Mouse (Mus musculus): ENCODE results near the gene Gm20219. TPM values are rescaled to one million over a fixed set of nuclear protein-coding genes. Genes with fewer than 3 reads are reported as not detected.

Gm20219 gene
- total and polyA plus RNA-seq, 3 experiments: 0.62 to 3.1 TPM; not detected in 1

DNA sequence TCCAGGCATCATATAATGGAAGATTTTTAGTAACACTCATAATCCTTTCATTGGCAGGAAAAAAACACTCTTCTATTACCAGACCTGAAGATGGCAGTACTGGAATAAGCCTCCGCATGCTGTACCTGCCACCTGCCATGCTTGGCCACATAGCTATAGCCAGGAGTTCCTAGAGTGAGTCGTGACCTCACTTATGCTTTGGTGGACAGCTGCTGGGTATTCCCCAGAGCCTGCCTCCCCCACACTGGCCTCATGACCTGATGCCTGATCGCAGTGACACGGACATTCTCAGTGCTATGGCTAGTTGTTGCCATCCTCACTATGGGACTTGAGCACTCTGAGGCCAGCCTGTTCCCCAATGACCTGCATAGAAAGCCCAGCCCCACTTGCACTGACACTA is 16.1 kb upstream of the Gm20219 start:
- Histone ChIP-seq H3K36me3 (ENCODE audit: control insufficient read depth in 1 of 2, insufficient read depth in 2 of 2, low read length in 2 of 2) (peaks cover 0 to 20% of the 10 kb centered on the region in 2 experiments; a peak in 2 of 4 replicates), H3K27me3 (ENCODE audit: control insufficient read depth in 1 of 2, insufficient read depth in 2 of 2, low read length in 2 of 2) (no peaks in the 10 kb centered on the region), H3K4me1 (ENCODE audit: control insufficient read depth in 1 of 2, insufficient read depth in 2 of 2, low read length in 2 of 2) (no peaks in the 10 kb centered on the region), H3K9me3 (replicated peaks; ENCODE audit: insufficient read depth, low read length) (no peaks in the 10 kb centered on the region), H3K4me3 (ENCODE audit: control insufficient read depth in 1 of 2, insufficient read depth in 1 of 2, low read depth in 2 of 2, low read length in 2 of 2) (no peak overlapping the region), H3K79me2 (ENCODE audit: control insufficient read depth, insufficient read depth, low read length, poor library complexity) (peaks cover 2% of the 10 kb centered on the region; the same call in 1 of the 2 replicates), H3K9ac (ENCODE audit: control insufficient read depth, low read depth, low read length, poor library complexity, severe bottlenecking) (no peak overlapping the region), H3K27ac (ENCODE audit: control insufficient read depth, low read depth, low read length) (no peak overlapping the region)
- no peak for TF ChIP-seq ZNF384 (IDR thresholded peaks at IDR 0.05; ENCODE audit: low read depth, low read length)
- TF ChIP-seq ZMIZ1 (IDR thresholded peaks at IDR 0.05; ENCODE audit: low read depth, low read length): no peak
- TF ChIP-seq USF2 (IDR thresholded peaks at IDR 0.05; ENCODE audit: borderline replicate concordance in 1 of 2, insufficient read depth in 1 of 2, low read depth in 1 of 2, low read length in 2 of 2): no peak
- no peak for TF ChIP-seq SIN3A (IDR thresholded peaks at IDR 0.05; ENCODE audit: low read length)
- no peak for TF ChIP-seq TAL1 (IDR thresholded peaks at IDR 0.05; ENCODE audit: low read length)
- no peak for TF ChIP-seq GABPA (IDR thresholded peaks at IDR 0.05; ENCODE audit: low read depth, low read length)
- no peak for TF ChIP-seq E2F4 (IDR thresholded peaks at IDR 0.05; ENCODE audit: borderline replicate concordance, low read depth, low read length)
- TF ChIP-seq HCFC1 (IDR thresholded peaks at IDR 0.05; ENCODE audit: low read depth, low read length): no peak
- no peak for TF ChIP-seq JUND (IDR thresholded peaks at IDR 0.05; ENCODE audit: low read depth, low read length)
- TF ChIP-seq ZKSCAN1 (IDR thresholded peaks at IDR 0.05; ENCODE audit: low read depth, low read length): no peak
- no peak for TF ChIP-seq UBTF (IDR thresholded peaks at IDR 0.05; ENCODE audit: borderline replicate concordance, insufficient read depth, low read depth, low read length)
- TF ChIP-seq MAZ (IDR thresholded peaks at IDR 0.05; ENCODE audit: low read depth, low read length): no peak
- no peak for DNase-seq (ENCODE audit: low read depth, low spot score)

DNA sequence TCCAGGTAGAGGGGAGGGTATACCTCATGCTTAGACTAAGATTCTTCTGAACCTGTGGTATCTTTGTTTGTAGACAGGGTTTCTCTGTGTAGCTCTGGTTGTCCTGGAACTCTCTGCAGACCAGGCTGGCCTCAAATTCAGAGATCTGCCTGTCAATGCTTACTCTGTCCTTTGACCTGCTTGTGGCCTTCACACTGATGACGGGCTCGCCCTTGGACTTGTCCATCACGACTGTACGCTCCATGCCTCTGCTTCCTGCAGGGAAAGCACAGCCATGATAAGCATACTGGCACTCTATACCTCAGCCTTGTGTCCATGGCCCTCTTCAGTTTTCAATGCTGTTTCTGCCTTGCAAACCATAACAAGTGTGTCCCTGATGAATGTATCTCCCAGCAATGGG is 13.2 kb upstream of the Gm20219 start:
- no peak overlapping the region for H3K4me3 ChIP-seq (ENCODE audit: control insufficient read depth in 1 of 2, insufficient read depth in 1 of 2, low read depth in 2 of 2, low read length in 2 of 2)
- no peaks in the 10 kb centered on the region for H3K9me3 ChIP-seq (replicated peaks; ENCODE audit: insufficient read depth, low read length)
- DNase-seq (ENCODE audit: low read depth, low spot score): no peak
- H3K79me2 ChIP-seq (ENCODE audit: control insufficient read depth, insufficient read depth, low read length, poor library complexity): no peaks in the 10 kb centered on the region
- TF ChIP-seq ETS1 (IDR thresholded peaks at IDR 0.05; ENCODE audit: low read depth, low read length) (no peak), MAX (IDR thresholded peaks at IDR 0.05; ENCODE audit: low read length) (no peak), GABPA (IDR thresholded peaks at IDR 0.05; ENCODE audit: low read depth, low read length) (no peak), JUND (IDR thresholded peaks at IDR 0.05; ENCODE audit: low read depth, low read length) (no peak), CTCF (IDR thresholded peaks at IDR 0.05 in 2 of 3, conservative IDR thresholded peaks at IDR 0.05 in 1 of 3; ENCODE audit: control insufficient read depth in 1 of 3, insufficient read depth in 1 of 3, low read depth in 2 of 3, low read length in 3 of 3, poor library complexity in 1 of 3, severe bottlenecking in 1 of 3) (no peak), UBTF (IDR thresholded peaks at IDR 0.05; ENCODE audit: borderline replicate concordance, insufficient read depth, low read depth, low read length) (no peak), POLR2AphosphoS2 (IDR thresholded peaks at IDR 0.05; ENCODE audit: low read length) (no peak), RCOR1 (IDR thresholded peaks at IDR 0.05; ENCODE audit: low read depth, low read length) (no peak), POLR2A (IDR thresholded peaks at IDR 0.05; ENCODE audit: control insufficient read depth in 1 of 2, insufficient read depth in 1 of 2, low read depth in 1 of 2, low read length in 2 of 2, poor library complexity in 1 of 2) (no peak), EP300 (IDR thresholded peaks at IDR 0.05; ENCODE audit: low read depth in 1 of 2, low read length in 2 of 2) (no peak), CHD1 (IDR thresholded peaks at IDR 0.05; ENCODE audit: low read depth, low read length) (no peak), SIN3A (IDR thresholded peaks at IDR 0.05; ENCODE audit: low read length) (no peak), BHLHE40 (IDR thresholded peaks at IDR 0.05; ENCODE audit: borderline replicate concordance, low read depth, low read length) (no peak), USF1 (IDR thresholded peaks at IDR 0.05; ENCODE audit: low read depth, low read length) (no peak), KAT2A (conservative IDR thresholded peaks at IDR 0.05; ENCODE audit: low read depth, low read length) (no peak), E2F4 (IDR thresholded peaks at IDR 0.05; ENCODE audit: borderline replicate concordance, low read depth, low read length) (no peak), ZKSCAN1 (IDR thresholded peaks at IDR 0.05; ENCODE audit: low read depth, low read length) (no peak), ZC3H11A (IDR thresholded peaks at IDR 0.05; ENCODE audit: low read depth, low read length) (no peak), MYB (IDR thresholded peaks at IDR 0.05; ENCODE audit: low read depth, low read length) (no peak), RAD21 (IDR thresholded peaks at IDR 0.05; ENCODE audit: low read depth, low read length) (no peak)
- H3K27ac ChIP-seq (ENCODE audit: control insufficient read depth, low read depth, low read length): no peak overlapping the region
- no peaks in the 10 kb centered on the region for H3K27me3 ChIP-seq (ENCODE audit: control insufficient read depth in 1 of 2, insufficient read depth in 2 of 2, low read length in 2 of 2)
- peaks cover 0 to 20% of the 10 kb centered on the region in 2 experiments; a peak in 2 of 4 replicates for H3K36me3 ChIP-seq (ENCODE audit: control insufficient read depth in 1 of 2, insufficient read depth in 2 of 2, low read length in 2 of 2)
- no peaks in the 10 kb centered on the region for H3K4me1 ChIP-seq (ENCODE audit: control insufficient read depth in 1 of 2, insufficient read depth in 2 of 2, low read length in 2 of 2)
- H3K9ac ChIP-seq (ENCODE audit: control insufficient read depth, low read depth, low read length, poor library complexity, severe bottlenecking): no peak overlapping the region

All from MEL (cell line).